Mouse (Mus musculus) layer of hippocampus, adult 9-10 months (tissue): ENCODE results near the gene Khdc1a.

Source experiments
- DNase-seq: peaks from one replicate; pipeline ENCODE4 v3.0.0; 2022; ENCODE audit warnings: low spot score

Gene Khdc1a

GRCm38 (mm10) chr1:21391138-21391671 is 41.8 kb downstream of the Khdc1a start:
- no peak for DNase-seq
